Mouse (Mus musculus): ENCODE measurements around the gene Rarb. TPM values are rescaled to one million over a fixed set of nuclear protein-coding genes. Genes with fewer than 3 reads are reported as not detected.

The Rarb gene
- polyA plus RNA-seq, 1 experiment from 2014 or later: 0.51 TPM

- DNase-seq (ENCODE audit: low spot score): no peak
These were observed 83.5 kb downstream of the Rarb start for GRCm38 (mm10) chr14:16735331-16736012.

GRCm38 (mm10) chr14:16733595-16734298, 85.2 kb downstream of the Rarb start:
- no peak for DNase-seq (ENCODE audit: low spot score)

GRCm38 (mm10) chr14:16732054-16732453, 86.9 kb downstream of the Rarb start:
- no peak for DNase-seq (ENCODE audit: low spot score)

- DNase-seq (ENCODE audit: low spot score): no peak
These were observed 90.6 kb downstream of the Rarb start for GRCm38 (mm10) chr14:16728175-16728838.

GRCm38 (mm10) chr14:16723991-16724390, 95.0 kb downstream of the Rarb start:
- DNase-seq (ENCODE audit: low spot score): no peak

- no peak for DNase-seq (ENCODE audit: low spot score)
These were observed 101.1 kb downstream of the Rarb start for GRCm38 (mm10) chr14:16717821-16718220.

- no peak for DNase-seq (ENCODE audit: low spot score)
These were observed 104.5 kb downstream of the Rarb start for GRCm38 (mm10) chr14:16714344-16714955.

GRCm38 (mm10) chr14:16713773-16714172, 105.2 kb downstream of the Rarb start:
- no peak for DNase-seq (ENCODE audit: low spot score)

- DNase-seq (ENCODE audit: low spot score): no peak
These were observed 119.7 kb downstream of the Rarb start for GRCm38 (mm10) chr14:16699228-16699627.

GRCm38 (mm10) chr14:16695453-16696120, 123.4 kb downstream of the Rarb start:
- no peak for DNase-seq (ENCODE audit: low spot score)

- no peak for DNase-seq (ENCODE audit: low spot score)
These were observed 140.6 kb downstream of the Rarb start for GRCm38 (mm10) chr14:16678335-16678734.

GRCm38 (mm10) chr14:16677081-16677480, 141.9 kb downstream of the Rarb start:
- DNase-seq (ENCODE audit: low spot score): no peak

GRCm38 (mm10) chr14:16670571-16670970, 148.4 kb downstream of the Rarb start:
- DNase-seq (ENCODE audit: low spot score): no peak

- no peak for DNase-seq (ENCODE audit: low spot score)
These were observed 179.6 kb downstream of the Rarb start for GRCm38 (mm10) chr14:16639153-16639943.

- DNase-seq (ENCODE audit: low spot score): no peak
These were observed 205.0 kb downstream of the Rarb start for GRCm38 (mm10) chr14:16613975-16614374.

GRCm38 (mm10) chr14:16605480-16605879, 213.5 kb downstream of the Rarb start:
- DNase-seq (ENCODE audit: low spot score): no peak

- DNase-seq (ENCODE audit: low spot score): no peak
These were observed 214.4 kb downstream of the Rarb start for GRCm38 (mm10) chr14:16604469-16605064.

GRCm38 (mm10) chr14:16603040-16603590, 215.8 kb downstream of the Rarb start:
- DNase-seq (ENCODE audit: low spot score): no peak

GRCm38 (mm10) chr14:16599224-16599623, 219.7 kb downstream of the Rarb start:
- DNase-seq (ENCODE audit: low spot score): no peak

- no peak for DNase-seq (ENCODE audit: low spot score)
These were observed 220.9 kb downstream of the Rarb start for GRCm38 (mm10) chr14:16598074-16598501.

Measured in thymus, postnatal 0 days (tissue).